Mouse (Mus musculus) forebrain, embryonic 13.5 days (tissue): Measurements from ENCODE around the gene Dnajc8. TPM values are rescaled to one million over a fixed set of nuclear protein-coding genes. Genes with fewer than 3 reads are reported as not detected.

Source experiments
- ATAC-seq: fragments of 200-750 bp; cut with Nextera tagmentation; 2 replicates; pipeline ENCODE4 v1.8.0; 2017
- H3K27ac ChIP-seq: fragments of 300-500 bp; sonication (generic); 2 replicates; pipeline ENCODE4 v1.5.1; 2015; ENCODE audit warnings: inconsistent platforms, mild to moderate bottlenecking, moderate library complexity
- H3K27me3 ChIP-seq: fragments of 300-500 bp; sonication (generic); 2 replicates; pipeline ENCODE4 v1.6.1; 2015; ENCODE audit warnings: mild to moderate bottlenecking, inconsistent platforms
- H3K36me3 ChIP-seq: fragments of 300-500 bp; sonication (generic); 2 replicates; pipeline ENCODE4 v1.6.1; 2015; ENCODE audit warnings: mild to moderate bottlenecking, inconsistent platforms; ENCODE audit not compliant: poor library complexity, severe bottlenecking
- H3K4me1 ChIP-seq: fragments of 300-500 bp; sonication (generic); 2 replicates; pipeline ENCODE4 v1.6.1; 2015; ENCODE audit warnings: inconsistent platforms
- H3K4me2 ChIP-seq: fragments of 300-500 bp; sonication (generic); 2 replicates; pipeline ENCODE4 v1.6.1; 2015; ENCODE audit warnings: inconsistent platforms, mild to moderate bottlenecking, moderate library complexity
- H3K4me3 ChIP-seq: fragments of 300-500 bp; sonication (generic); 2 replicates; pipeline ENCODE4 v1.5.1; 2015; ENCODE audit warnings: mild to moderate bottlenecking, inconsistent platforms
- H3K9ac ChIP-seq: fragments of 300-500 bp; sonication (generic); 2 replicates; pipeline ENCODE4 v1.6.1; 2015; ENCODE audit warnings: mild to moderate bottlenecking, inconsistent platforms
- H3K9me3 ChIP-seq: fragments of 300-500 bp; sonication (generic); replicated peaks from 2 replicates; pipeline ENCODE4 v1.6.1; 2016; ENCODE audit warnings: inconsistent platforms
- WGBS: fragments of 180-500 bp; shearing (Covaris S2); methylation state at CpG from one replicate; pipeline ENCODE4 v1.1.7; 2015; 5-methylcytosine and 5-hydroxymethylcytosine counted together
- polyA plus RNA-seq: library from polyadenylated mRNA; unstranded; fragments of >200 nt; fragmentation: Nextera tagmentation; extraction: Ambion mirVana; gene quantifications from 2 replicates; pipeline ENCODE4 v1.2.1, GENCODE M21; 2015

Dnajc8 gene
- 162 and 175 TPM in 2 replicates for polyA plus RNA-seq

DNA sequence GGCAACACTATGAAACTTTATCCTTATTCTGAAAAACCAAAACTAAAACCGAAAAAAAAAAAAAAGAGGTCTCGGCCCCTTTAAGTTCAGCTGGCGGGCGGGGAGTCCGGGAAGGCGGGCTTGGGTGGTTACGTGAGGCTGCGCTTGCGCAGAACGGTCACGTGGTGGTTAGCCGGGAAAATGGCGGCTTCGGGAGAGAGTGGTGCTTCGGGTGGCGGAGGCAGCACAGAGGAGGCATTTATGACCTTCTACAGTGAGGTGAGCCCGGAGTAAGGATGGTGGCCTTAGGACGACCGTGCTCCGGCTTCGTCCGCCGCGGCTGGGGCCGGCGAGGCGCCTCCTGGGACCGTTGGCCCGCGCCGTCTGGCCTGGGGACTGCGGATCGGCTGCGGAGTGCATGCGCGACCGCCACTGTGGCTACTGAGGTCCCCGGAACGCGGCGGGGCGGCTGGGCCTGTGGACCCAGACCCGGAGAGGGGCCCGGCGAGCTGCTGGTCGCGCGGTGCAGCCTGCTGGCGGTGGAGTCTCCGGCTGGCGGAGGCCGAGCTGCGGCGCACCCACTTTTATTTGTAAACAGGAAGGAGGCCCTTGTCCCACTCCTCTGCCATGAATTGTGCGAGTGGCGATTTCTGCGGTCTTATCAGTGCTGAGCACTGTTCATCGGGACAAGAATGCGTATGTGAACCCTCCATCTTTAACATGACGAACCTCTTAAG is at the start of gene Dnajc8:
Gene Dnajc8, plus strand, starts transcription at position 145 of the 716 bp plus-strand sequence.
- H3K27me3 ChIP-seq, result no peaks in the 10 kb centered on the region
- peak within 1 kb of the TSS; percentile 73 for H3K27ac ChIP-seq
- peak within 1 kb of the TSS; percentile 94 for H3K4me2 ChIP-seq
- under 1% methylated on average over 57 of the region's 60 CpGs for WGBS
- H3K9me3 ChIP-seq, result no peaks in the 10 kb centered on the region
- H3K36me3 ChIP-seq, result peaks cover 36% of the 10 kb centered on the region
- ATAC-seq, result peak; percentile 76
- peak within 1 kb of the TSS; percentile 100 for H3K4me3 ChIP-seq
- H3K4me1 ChIP-seq, result peaks cover 44% of the 10 kb centered on the region
- peak within 1 kb of the TSS; percentile 95 for H3K9ac ChIP-seq

DNA sequence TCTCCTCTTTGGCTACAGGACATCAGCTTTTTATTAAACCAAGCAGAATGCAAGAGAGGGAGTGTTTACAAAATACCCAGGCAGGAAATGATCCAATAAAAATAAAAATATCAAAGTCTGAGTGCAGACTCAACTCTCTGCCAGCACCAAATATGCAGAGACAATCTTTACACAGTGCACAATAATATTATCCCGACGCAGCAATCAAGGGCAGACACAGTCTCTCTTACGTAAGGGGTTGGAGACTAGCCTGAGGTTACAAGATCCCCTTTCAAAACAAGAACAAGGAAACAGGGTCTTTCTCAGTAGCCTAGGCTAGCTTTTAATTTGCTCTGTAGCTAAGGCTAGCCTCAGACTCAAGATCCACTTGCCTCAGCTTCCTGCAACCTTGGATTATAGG is 46.8 kb upstream of the Dnajc8 start:
- Histone ChIP-seq H3K9ac (no peak overlapping the region), H3K4me2 (no peak overlapping the region), H3K4me3 (no peak overlapping the region), H3K9me3 (no peaks in the 10 kb centered on the region), H3K27ac (no peak overlapping the region), H3K4me1 (peaks cover 9% of the 10 kb centered on the region), H3K36me3 (no peaks in the 10 kb centered on the region), H3K27me3 (no peaks in the 10 kb centered on the region)
- ATAC-seq, result no peak
- WGBS, result 96% methylated on average over 3 of the region's 3 CpGs

DNA sequence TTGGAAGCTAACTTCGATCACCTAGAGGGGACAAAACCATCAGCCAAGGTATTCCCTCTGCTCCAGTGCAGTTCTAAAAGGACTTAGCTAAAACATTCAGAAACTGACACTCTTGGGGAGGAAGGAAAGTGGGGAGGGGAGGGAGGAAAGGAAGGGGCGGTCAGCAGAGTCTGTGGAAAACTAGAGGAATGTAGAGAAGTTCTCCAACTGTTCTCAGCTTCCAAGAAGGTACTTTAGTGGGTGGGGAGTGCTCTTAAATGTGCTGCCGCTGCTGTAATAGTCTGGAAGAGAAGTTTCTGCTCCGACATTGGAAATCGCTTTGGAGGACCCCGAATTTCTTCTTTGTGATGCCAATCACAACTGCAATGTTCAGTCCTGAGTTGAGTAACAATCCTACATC is 46.4 kb upstream of the Dnajc8 start:
- no peak for ATAC-seq

DNA sequence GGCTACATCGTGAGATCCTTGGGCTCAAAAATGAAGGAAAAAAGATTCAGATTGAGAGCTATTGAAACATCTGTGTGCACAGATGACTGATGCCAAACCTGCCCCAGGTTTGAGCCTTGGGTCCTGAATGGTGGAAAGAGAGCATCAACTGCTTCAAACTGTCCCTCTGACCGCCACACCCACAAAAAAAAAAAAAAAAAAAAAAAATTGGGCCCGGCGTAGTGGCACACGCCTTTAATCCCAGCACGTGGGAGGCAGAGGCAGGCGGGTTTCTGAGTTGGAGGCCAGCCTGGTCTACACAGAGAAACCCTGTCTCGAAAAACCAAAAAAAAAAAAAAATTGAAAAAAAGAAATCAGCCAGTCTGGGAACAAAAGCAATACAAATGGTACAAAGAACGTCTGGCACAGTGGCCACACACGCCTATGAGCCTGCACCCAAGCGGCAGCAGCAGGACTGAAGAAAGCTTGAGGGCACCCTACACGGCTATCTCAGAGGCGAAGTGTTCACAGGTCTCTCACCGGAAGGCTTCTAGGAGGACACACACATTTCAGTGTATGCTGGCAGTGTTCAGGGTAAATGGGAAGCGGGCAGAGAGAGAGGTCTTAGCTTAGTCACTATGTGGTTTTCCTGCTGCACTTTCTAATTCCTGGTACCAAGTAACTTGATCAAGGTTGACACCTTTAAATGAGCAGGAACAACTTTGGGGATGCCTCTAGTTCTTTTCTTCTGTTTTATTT is 44.9 kb upstream of the Dnajc8 start:
- no peaks in the 10 kb centered on the region for H3K27me3 ChIP-seq
- H3K4me3 ChIP-seq, result no peak overlapping the region
- 90% methylated on average over 15 of the region's 15 CpGs for whole genome bisulfite sequencing
- H3K36me3 ChIP-seq, result no peaks in the 10 kb centered on the region
- H3K27ac ChIP-seq, result no peak overlapping the region
- peaks cover 9% of the 10 kb centered on the region for H3K4me1 ChIP-seq
- no peaks in the 10 kb centered on the region for H3K9me3 ChIP-seq
- no peak overlapping the region for H3K4me2 ChIP-seq
- H3K9ac ChIP-seq, result no peak overlapping the region
- no peak for ATAC-seq

More for the DNA sequence above, 46.4 kb upstream of the Dnajc8 start:
- H3K36me3 ChIP-seq, result no peaks in the 10 kb centered on the region
- H3K27me3 ChIP-seq, result no peaks in the 10 kb centered on the region
- WGBS, result 84% methylated on average over 6 of the region's 6 CpGs
- H3K4me1 ChIP-seq, result peaks cover 9% of the 10 kb centered on the region
- H3K4me2 ChIP-seq, result no peak overlapping the region
- no peak overlapping the region for H3K27ac ChIP-seq
- no peaks in the 10 kb centered on the region for H3K9me3 ChIP-seq
- H3K4me3 ChIP-seq, result no peak overlapping the region
- no peak overlapping the region for H3K9ac ChIP-seq

DNA sequence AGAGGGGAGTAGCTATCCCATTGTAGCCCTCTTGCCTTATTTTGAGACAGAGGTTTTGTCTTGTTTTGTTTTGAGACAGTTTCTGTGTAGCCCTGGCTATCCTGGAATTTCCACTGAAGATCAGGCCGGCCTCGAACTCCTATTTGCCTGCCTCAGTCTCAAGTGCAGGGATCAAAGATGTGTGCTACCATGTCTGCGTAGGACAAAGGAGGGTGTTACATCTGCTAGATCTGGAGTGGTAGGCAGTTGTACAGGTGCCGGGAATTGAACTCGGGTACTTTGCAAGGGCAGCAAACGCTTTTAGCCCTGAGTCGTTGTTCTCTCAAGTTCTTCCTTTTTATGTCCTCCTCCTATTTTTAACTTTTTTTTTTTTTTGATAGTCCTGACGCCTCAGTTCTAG is 44.3 kb upstream of the Dnajc8 start:
- Histone ChIP-seq H3K4me2 (no peak overlapping the region), H3K9ac (no peak overlapping the region), H3K4me1 (peaks cover 9% of the 10 kb centered on the region), H3K4me3 (no peak overlapping the region), H3K9me3 (no peaks in the 10 kb centered on the region), H3K36me3 (no peaks in the 10 kb centered on the region), H3K27ac (no peak overlapping the region), H3K27me3 (no peaks in the 10 kb centered on the region)
- ATAC-seq, result no peak
- 93% methylated on average over 8 of the region's 8 CpGs for WGBS

DNA sequence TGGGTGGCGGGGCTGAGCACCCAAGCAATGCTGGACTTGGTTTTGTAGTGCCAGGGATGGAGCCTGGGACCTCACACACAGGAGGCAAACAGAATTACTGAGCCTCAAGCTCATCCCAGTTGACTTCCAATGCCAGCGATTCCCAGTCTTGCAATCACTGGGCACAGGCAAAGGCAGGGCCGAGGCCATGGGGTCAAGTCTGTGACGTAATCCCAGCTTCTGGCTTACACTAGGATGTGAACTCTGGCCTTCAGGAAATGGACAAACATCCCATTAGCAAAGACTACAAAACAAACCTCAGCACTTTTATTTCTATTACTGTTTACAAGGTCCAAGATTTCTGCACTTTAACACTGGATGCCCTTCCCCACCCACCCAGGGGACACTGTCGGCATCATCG is 43.6 kb upstream of the Dnajc8 start:
- Histone ChIP-seq H3K9ac (no peak overlapping the region), H3K4me1 (peaks cover 9% of the 10 kb centered on the region), H3K27me3 (no peaks in the 10 kb centered on the region), H3K4me3 (no peak overlapping the region), H3K27ac (0 out of 2 replicates have a peak overlapping the region, but pooled peaks have one; percentile 15), H3K4me2 (no peak overlapping the region), H3K9me3 (no peaks in the 10 kb centered on the region), H3K36me3 (peaks cover 3% of the 10 kb centered on the region; the same call in 1 of the 2 replicates)
- no peak for ATAC-seq
- 91% methylated on average over 6 of the region's 6 CpGs for WGBS

DNA sequence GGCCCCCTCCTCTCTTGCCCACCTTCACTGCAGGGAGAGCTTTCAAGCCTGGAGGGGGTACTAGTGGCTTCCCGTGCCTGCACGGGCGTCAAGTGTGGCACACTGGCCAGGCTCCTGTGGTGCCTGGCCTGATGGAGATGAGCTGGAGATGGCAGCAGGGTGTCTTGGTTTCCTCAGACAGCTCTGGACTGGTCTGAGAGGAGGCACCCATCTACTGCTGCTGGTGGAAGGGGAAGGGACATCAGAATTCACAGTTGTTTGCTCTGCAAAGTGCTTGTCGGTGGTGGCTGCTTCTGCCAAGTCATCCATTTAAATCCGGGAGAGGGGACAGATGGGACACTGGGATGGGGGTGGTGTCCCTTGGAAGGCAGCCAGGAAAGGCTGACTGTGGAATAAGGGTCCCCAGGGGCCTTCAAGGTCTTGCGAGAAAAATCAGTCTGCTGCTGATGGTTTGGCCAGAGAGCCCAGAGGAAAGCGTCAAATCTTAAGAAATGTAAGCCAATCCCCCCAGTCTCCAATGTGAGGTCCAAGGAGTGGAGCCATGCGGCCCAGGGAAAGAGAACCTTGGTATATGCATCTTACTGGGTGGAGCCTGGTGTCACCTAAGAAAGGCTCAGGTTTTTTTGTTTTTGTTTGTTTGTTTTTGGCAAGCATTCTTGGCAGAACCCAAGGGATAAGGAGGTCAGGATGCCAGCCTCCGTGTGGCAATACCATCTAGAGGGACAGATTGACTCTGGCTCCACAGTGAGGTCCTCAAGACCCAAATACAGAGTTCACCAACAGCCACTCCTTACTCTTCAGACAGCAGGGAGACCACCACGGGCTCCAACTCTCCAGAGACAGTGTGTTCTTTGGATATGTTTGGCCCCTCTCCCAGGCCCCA is 42.9 kb upstream of the Dnajc8 start:
- no peak for ATAC-seq
- Histone ChIP-seq H3K4me3 (no peak overlapping the region), H3K4me1 (peaks cover 9% of the 10 kb centered on the region), H3K4me2 (no peak overlapping the region), H3K36me3 (peaks cover 7% of the 10 kb centered on the region; the same call in 1 of the 2 replicates), H3K27ac (peak overlapping the region; percentile 15; the same call in 1 of the 2 replicates), H3K9me3 (no peaks in the 10 kb centered on the region), H3K27me3 (no peaks in the 10 kb centered on the region), H3K9ac (no peak overlapping the region)
- 70% methylated on average over 10 of the region's 10 CpGs for WGBS

DNA sequence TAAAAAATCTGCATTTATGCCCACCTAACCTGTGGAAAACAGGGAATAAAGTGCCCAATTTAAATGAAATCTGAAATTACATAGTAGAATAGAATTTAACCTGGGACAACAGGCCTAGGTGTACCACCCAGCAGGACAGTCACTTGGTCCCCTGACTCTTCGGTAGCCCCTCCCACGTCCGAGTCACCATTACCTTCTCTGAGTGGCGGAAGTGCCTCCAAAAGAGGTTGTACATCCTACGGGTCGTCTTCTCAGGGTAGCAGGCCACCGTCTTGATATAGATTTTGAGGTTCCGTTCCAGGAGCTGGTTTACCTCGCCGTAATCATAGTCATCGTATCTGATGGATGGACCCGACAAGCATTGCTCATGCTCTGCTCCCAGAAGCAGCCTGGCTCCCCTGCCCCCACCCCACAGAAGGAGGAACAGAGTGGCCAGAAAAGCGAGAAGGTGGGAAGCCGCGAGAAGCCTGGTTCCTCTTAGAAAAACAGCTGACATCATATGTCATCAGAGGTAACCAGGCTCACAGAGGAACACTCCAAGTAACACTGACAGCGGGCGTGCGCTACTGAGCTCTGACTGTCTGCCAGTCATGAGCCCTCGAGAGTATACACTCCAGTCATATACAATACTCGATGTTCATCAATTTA is 41.0 kb upstream of the Dnajc8 start:
- 92% methylated on average over 20 of the region's 20 CpGs for WGBS
- H3K36me3 ChIP-seq, result peaks cover 17% of the 10 kb centered on the region
- no peaks in the 10 kb centered on the region for H3K9me3 ChIP-seq
- H3K4me2 ChIP-seq, result no peak overlapping the region
- no peaks in the 10 kb centered on the region for H3K27me3 ChIP-seq
- H3K27ac ChIP-seq, result no peak overlapping the region
- ATAC-seq, result no peak
- H3K9ac ChIP-seq, result no peak overlapping the region
- H3K4me3 ChIP-seq, result no peak overlapping the region
- H3K4me1 ChIP-seq, result peaks cover 9% of the 10 kb centered on the region

DNA sequence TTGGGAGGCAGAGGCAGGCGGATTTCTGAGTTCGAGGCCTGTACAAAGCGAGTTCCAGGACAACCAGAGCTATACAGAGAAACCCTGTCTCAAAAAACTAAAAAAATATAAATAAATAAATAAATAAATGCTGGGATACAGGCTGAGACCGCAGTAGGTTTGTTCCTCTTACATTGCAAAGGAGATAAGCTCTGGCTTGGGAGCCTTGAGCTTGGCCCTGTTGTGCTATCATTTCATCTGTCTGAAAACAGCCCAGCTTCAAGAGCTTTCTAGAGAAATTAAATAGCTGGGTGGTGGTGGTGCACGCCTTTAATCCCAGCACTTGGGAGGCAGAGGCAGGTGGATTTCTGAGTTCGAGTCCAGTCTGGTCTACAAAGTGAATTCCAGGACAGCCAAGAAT is 33.7 kb upstream of the Dnajc8 start:
- ATAC-seq, result no peak
- Histone ChIP-seq H3K9ac (no peak overlapping the region), H3K9me3 (no peaks in the 10 kb centered on the region), H3K36me3 (peaks cover 15% of the 10 kb centered on the region), H3K4me1 (no peaks in the 10 kb centered on the region), H3K4me2 (no peak overlapping the region), H3K27ac (no peak overlapping the region), H3K4me3 (no peak overlapping the region), H3K27me3 (no peaks in the 10 kb centered on the region)
- 94% methylated on average over 6 of the region's 6 CpGs for WGBS

DNA sequence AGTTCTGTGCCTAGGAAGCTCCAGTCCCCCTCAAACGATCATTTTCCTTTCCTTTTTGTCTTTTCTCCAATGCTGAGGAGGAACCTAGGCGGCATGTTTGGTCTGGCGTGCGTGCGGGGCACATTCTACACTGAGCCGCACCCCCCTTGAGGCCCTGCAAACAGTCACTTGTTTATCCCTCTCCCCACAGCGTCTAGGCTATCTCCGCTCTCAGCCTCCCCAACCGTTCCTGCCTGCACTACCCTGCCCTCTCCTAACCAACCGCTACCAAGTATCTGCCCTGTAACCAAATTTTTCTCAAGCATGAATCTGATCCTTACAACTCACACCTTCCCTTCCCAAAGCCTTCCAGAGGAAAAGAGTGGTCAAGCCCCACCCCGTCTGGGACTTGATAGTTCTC is 32.0 kb upstream of the Dnajc8 start:
- ATAC-seq, result no peak
- Histone ChIP-seq H3K4me2 (no peak overlapping the region), H3K27me3 (no peaks in the 10 kb centered on the region; the same call in 1 of the 2 replicates), H3K4me1 (no peaks in the 10 kb centered on the region), H3K9me3 (no peaks in the 10 kb centered on the region), H3K27ac (no peak overlapping the region), H3K4me3 (no peak overlapping the region), H3K36me3 (peaks cover 10% of the 10 kb centered on the region; the same call in 1 of the 2 replicates), H3K9ac (no peak overlapping the region)
- WGBS, result 88% methylated on average over 11 of the region's 11 CpGs

DNA sequence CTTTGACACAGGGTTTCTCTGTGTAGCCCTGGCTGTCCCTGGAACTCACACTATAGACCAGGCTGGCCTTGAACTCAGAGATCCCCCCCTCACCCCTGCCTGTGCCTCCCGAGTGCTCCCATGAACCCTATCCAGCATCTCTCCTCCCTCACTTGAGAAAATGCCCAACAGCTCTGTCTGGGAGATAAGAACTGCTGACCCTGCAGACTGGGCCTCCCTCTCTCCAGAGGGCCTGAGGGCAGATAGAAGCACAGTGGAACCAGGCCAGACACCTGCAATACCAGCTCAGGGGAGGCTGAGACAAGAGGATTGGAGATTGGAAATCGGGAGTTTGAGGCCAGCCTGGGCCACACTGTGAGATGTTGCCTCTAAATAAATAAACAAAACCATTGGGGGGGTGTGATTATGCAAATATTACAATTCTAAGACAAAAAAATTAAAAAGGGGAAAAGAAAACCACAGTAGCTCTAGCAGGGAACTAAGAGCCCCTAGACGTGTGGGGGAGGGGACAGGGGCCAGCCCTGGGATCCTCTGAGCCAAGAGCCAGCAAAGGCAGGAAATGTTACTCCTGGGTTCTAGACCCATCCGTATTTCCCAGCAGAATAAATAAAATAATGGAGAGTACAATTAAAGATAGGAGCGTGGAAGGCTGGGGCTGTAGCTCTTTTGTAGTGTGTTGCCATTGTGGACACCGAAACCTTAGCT is 30.2 kb upstream of the Dnajc8 start:
- Histone ChIP-seq H3K36me3 (no peaks in the 10 kb centered on the region), H3K27me3 (no peaks in the 10 kb centered on the region; the same call in 1 of the 2 replicates), H3K9ac (no peak overlapping the region), H3K4me3 (no peak overlapping the region), H3K9me3 (no peaks in the 10 kb centered on the region), H3K27ac (no peak overlapping the region), H3K4me1 (peaks cover 9% of the 10 kb centered on the region), H3K4me2 (no peak overlapping the region)
- ATAC-seq, result no peak
- WGBS, result 69% methylated on average over 6 of the region's 6 CpGs
